Mouse (Mus musculus) neural tube, postnatal 0 days (tissue): Measurements from ENCODE around the gene Vmn1r71. TPM values are rescaled to one million over a fixed set of nuclear protein-coding genes. Genes with fewer than 3 reads are reported as not detected.

Experiments
- polyA plus RNA-seq: library from polyadenylated mRNA; unstranded; fragments of >200 nt; fragmentation: Nextera tagmentation; extraction: Ambion mirVana; gene quantifications from 2 replicates; pipeline ENCODE4 v1.2.1, GENCODE M21; 2015

The Vmn1r71 gene
- polyA plus RNA-seq: not detected in 2 replicates

DNA sequence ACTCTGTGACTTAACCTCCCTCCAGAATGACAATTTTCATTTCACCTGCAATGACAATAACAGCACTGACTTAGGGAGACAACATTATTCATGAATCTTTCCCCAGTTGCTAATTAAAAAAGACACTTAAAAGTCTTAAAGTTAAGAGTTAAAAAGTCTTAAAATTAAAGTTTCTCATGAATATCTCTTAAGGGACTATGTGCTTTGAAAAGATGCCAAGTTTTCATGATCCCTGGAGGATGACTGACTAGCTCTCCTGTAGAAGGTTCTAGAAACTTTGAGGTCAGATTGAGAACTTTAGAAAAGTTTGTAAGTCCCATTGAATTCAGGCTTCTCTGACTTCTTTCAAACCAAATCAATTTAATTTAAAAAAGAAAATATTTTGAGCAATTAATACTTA is at the start of gene Vmn1r71:
Gene Vmn1r71, minus strand, starts transcription at position 101 of the 400 bp plus-strand sequence.

Other genes with a start within 250 kb of the Vmn1r71 start
- gene Vmn1r68, start 195.9 kb downstream of the Vmn1r71 start, polyA plus RNA-seq: not detected in 2 replicates
- not detected in 2 replicates for gene Vmn1r69, start 140.7 kb downstream of the Vmn1r71 start, polyA plus RNA-seq
- not detected in 2 replicates for gene Vmn1r70, start 122.8 kb downstream of the Vmn1r71 start, polyA plus RNA-seq
- gene Nlrp4b, start 66.6 kb downstream of the Vmn1r71 start, polyA plus RNA-seq: not detected in 2 replicates
- not detected in 2 replicates for gene Zscan4b, start 150.7 kb upstream of the Vmn1r71 start, polyA plus RNA-seq